Mouse (Mus musculus): ENCODE measurements around the gene Cdk14.
"Not testable (repeated sequence)": the region's sequence is repeated elsewhere in the genome, so short reads cannot be mapped to it uniquely, and the experiment has no call there.

Cdk14 gene

GRCm38 (mm10) chr5:5264712-5265111 lies 155.4 kb downstream of the Cdk14 start:
- no peak for DNase-seq (ENCODE audit: low read depth, low spot score)

- DNase-seq (ENCODE audit: low read depth, low spot score), result no peak
Observed at GRCm38 (mm10) chr5:5261725-5262296, 158.3 kb downstream of the Cdk14 start.

GRCm38 (mm10) chr5:5260966-5261724 lies 159.0 kb downstream of the Cdk14 start:
- no peak for DNase-seq (ENCODE audit: low read depth, low spot score)

- no peak for DNase-seq (ENCODE audit: low read depth, low spot score)
Observed at GRCm38 (mm10) chr5:5260309-5260708, 159.8 kb downstream of the Cdk14 start.

GRCm38 (mm10) chr5:5254391-5254790 lies 165.7 kb downstream of the Cdk14 start:
- no peak for DNase-seq (ENCODE audit: low read depth, low spot score)

- DNase-seq (ENCODE audit: low read depth, low spot score), result no peak
Observed at GRCm38 (mm10) chr5:5253177-5253576, 166.9 kb downstream of the Cdk14 start.

GRCm38 (mm10) chr5:5247671-5248070 lies 172.4 kb downstream of the Cdk14 start:
- DNase-seq (ENCODE audit: low read depth, low spot score), result no peak

GRCm38 (mm10) chr5:5246534-5247175 lies 173.5 kb downstream of the Cdk14 start:
- no peak for DNase-seq (ENCODE audit: low read depth, low spot score)

- DNase-seq (ENCODE audit: low read depth, low spot score), result no peak
Observed at GRCm38 (mm10) chr5:5245182-5245581, 174.9 kb downstream of the Cdk14 start.

- DNase-seq (ENCODE audit: low read depth, low spot score), result no peak
Observed at GRCm38 (mm10) chr5:5243648-5244047, 176.5 kb downstream of the Cdk14 start.

GRCm38 (mm10) chr5:5242704-5243103 lies 177.4 kb downstream of the Cdk14 start:
- DNase-seq (ENCODE audit: low read depth, low spot score), result no peak

- no peak for DNase-seq (ENCODE audit: low read depth, low spot score)
Observed at GRCm38 (mm10) chr5:5241088-5241487, 179.0 kb downstream of the Cdk14 start.

GRCm38 (mm10) chr5:5240121-5240520 lies 180.0 kb downstream of the Cdk14 start:
- DNase-seq (ENCODE audit: low read depth, low spot score), result no peak

- DNase-seq (ENCODE audit: low read depth, low spot score), result not testable (repeated sequence)
Observed at GRCm38 (mm10) chr5:5234935-5235334, 185.2 kb downstream of the Cdk14 start.

- no peak for DNase-seq (ENCODE audit: low read depth, low spot score)
Observed at GRCm38 (mm10) chr5:5226966-5227365, 193.1 kb downstream of the Cdk14 start.

GRCm38 (mm10) chr5:5211780-5212135 lies 208.4 kb downstream of the Cdk14 start:
- DNase-seq (ENCODE audit: low read depth, low spot score), result no peak

- no peak for DNase-seq (ENCODE audit: low read depth, low spot score)
Observed at GRCm38 (mm10) chr5:5211034-5211779, 208.9 kb downstream of the Cdk14 start.

- DNase-seq (ENCODE audit: low read depth, low spot score), result no peak
Observed at GRCm38 (mm10) chr5:5208016-5208415, 212.1 kb downstream of the Cdk14 start.

- DNase-seq (ENCODE audit: low read depth, low spot score), result no peak
Observed at GRCm38 (mm10) chr5:5206012-5206411, 214.1 kb downstream of the Cdk14 start.

GRCm38 (mm10) chr5:5194562-5195221 lies 225.4 kb downstream of the Cdk14 start:
- no peak for DNase-seq (ENCODE audit: low read depth, low spot score)

- DNase-seq (ENCODE audit: low read depth, low spot score), result no peak
Observed at GRCm38 (mm10) chr5:5189590-5189989, 230.5 kb downstream of the Cdk14 start.
